Mouse (Mus musculus) megakaryocyte-erythroid progenitor cell, adult 5 weeks (primary cell): Measurements from ENCODE around the gene Spata6. TPM values are rescaled to one million over a fixed set of nuclear protein-coding genes. Genes with fewer than 3 reads are reported as not detected.

Experiments
- polyA plus RNA-seq: library from polyadenylated mRNA; stranded (reverse); fragments of >175 nt; gene quantifications from 2 replicates; pipeline ENCODE4 v1.2.3, GENCODE M21; 2012

Spata6 gene
- 9.8 and 10.2 TPM in 2 replicates for polyA plus RNA-seq

GRCm38 (mm10) chr4:111719776-111720661 is at the start of gene Spata6:
Gene Spata6, plus strand, starts transcription at chr4:111719984.

Other genes starting within 250 kb of the Spata6 start
- gene Slc5a9, start 182.9 kb downstream of the Spata6 start, polyA plus RNA-seq: not detected in 2 replicates
- not detected in 2 replicates for gene Skint8, start 199.4 kb downstream of the Spata6 start, polyA plus RNA-seq